Mouse (Mus musculus) cerebellum, adult 11 months (tissue): ENCODE results near the gene Stx8.
A peak's percentile ranks its signal among the peaks of the same experiment; 100 is the strongest.

Experiments
- DNase-seq: peaks from one replicate; pipeline ENCODE4 v3.0.0; 2022

The Stx8 gene

GRCm38 (mm10) chr11:68203658-68204315 is 237.8 kb downstream of the Stx8 start:
- DNase-seq = no peak

DNA sequence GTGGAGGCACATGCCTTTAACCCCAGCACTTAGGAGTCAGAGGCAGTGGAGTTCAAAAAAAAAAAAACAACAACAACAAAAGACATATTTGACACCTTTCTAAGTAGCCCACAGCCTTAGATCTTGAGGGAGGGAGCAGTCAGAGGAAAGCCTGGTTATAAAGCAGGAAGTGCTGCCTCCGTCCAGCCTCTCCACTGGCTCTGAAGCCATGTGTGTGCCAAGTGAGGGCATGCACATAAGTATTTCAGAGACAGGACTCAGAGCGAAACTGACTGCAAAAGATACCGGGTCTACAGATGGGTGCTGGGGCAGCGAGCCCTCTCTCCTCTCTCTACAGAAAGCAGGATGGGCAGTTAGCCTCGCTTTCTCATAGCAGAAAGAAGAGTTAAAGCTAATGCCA is 238.4 kb downstream of the Stx8 start:
- no peak for DNase-seq

GRCm38 (mm10) chr11:68205572-68206229 is 239.7 kb downstream of the Stx8 start:
- DNase-seq = no peak

GRCm38 (mm10) chr11:68208023-68208422 is 242.0 kb downstream of the Stx8 start:
- no peak for DNase-seq

- DNase-seq = no peak
These were observed 242.6 kb downstream of the Stx8 start for GRCm38 (mm10) chr11:68208582-68208981.

DNA sequence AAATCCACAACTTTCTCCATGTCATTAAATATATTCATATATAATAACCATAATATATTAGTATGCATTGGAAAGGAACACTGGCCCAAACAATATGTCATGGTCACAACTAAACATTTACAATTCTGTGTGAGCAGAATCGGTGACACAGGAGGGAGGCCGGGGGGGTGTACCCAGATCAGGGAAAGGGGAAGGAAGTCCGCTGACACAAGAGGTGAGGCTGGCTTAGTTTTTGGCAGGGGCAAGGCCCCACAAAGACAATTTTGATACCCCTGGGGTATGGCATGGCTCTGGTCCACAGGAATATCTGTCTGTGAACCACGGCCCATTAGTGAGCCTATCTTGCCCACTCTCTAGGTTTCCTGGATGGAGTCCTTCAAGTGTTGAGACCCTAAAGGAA is 243.5 kb downstream of the Stx8 start:
- DNase-seq = no peak

DNA sequence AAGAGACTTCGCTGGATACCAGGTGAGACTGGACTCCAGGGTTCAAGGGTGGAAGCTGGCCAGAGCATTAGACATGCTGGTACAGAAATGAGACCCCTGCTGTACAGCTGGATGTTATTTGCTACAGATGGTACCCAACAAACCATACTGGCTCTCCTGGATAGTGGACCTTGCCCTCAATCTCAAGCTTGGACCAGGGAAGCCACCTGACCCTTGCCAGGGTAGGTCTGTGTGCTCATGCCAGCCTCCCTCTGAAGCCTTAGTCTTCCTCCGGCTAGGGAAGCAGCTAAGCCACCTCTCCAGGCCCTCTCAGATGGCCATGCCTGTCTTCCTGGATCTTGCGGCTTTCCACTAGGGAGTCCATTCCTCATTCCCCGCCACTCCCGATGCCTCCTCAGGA is 244.7 kb downstream of the Stx8 start:
- DNase-seq = no peak

- DNase-seq = no peak
These were observed 246.1 kb downstream of the Stx8 start for GRCm38 (mm10) chr11:68211924-68212578.

DNA sequence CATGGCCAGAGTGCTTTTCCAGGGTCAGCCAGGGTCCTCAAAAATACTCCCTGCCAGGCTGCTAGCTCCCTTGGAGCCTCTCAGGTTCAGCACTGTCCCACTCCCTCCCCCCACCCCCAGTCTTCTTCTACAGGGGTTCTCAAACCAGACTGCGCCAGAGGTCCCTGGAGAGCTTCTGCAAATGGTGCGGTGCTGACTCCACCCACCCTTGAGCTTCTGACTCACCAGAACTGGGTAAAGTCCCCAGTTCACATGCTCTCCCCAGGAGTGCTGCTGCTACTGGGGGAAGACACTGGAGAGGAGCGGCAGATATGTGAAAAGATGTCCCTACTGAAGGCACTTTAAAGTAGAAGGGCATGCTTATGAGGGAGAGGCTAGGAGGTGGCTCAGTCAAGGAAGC is 247.9 kb downstream of the Stx8 start:
- DNase-seq = no peak

- DNase-seq = no peak
These were observed 248.7 kb downstream of the Stx8 start for GRCm38 (mm10) chr11:68214496-68215205.

GRCm38 (mm10) chr11:68215206-68215912 is 249.4 kb downstream of the Stx8 start:
- DNase-seq = no peak

DNA sequence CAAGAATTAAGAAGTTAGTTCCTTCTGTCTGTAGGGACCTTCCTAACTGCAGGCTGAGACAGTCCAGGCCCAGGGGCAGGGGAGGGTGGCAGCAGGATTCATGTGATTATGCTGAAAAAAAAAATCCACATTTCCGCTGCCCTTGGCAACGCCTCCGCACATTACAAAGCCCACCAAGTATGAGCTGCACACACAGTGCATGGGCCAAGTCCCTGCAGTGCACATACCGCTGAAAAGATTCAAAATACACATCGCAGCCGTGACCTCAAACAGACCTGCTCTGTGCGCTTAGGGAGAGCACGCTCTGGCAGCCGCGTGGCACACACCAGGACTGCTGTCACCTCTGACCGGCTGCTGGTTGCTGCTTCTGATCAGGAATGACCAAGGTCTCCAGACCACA is 250.0 kb downstream of the Stx8 start:
- no peak for DNase-seq

DNA sequence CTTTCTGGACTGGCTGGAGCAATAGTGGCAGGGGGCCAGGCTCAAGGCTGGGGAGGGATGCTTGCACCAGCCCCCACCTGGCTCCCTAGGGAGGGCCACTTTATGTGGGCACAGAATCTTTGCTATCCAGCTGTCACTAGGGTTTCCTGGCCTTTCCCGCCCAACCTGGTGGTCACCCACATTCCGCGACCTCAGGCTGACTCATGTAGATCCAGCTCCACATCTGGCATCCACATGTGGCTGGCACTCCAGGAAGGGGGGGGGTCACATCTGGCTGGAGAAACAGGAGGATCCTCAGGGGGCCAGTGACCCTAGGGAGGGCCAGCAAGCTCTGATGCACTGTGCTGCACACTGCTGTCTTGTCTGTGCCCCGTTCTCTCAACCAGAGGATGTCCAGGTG is 254.7 kb downstream of the Stx8 start:
- DNase-seq = no peak

DNA sequence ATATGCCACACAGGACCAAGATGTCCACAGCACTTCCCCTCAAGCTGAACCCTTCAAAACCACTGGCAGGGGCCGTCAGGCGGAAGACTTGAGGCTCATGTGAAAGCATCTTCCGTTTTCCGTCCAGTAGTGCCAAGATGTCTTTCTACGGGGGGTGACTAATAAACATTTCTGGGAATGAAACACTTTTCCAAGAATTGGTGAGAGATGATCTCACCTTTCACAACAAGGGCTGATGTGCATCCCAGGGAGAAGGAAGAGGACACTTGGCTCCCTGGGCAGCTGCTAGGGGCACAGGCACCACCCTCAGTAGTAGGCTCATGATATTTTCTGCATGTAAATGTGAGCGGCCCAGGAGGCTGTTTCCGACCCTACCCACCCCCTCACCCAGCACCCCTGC is 256.2 kb downstream of the Stx8 start:
- no peak for DNase-seq

GRCm38 (mm10) chr11:68223143-68223542 is 257.1 kb downstream of the Stx8 start:
- DNase-seq = no peak

DNA sequence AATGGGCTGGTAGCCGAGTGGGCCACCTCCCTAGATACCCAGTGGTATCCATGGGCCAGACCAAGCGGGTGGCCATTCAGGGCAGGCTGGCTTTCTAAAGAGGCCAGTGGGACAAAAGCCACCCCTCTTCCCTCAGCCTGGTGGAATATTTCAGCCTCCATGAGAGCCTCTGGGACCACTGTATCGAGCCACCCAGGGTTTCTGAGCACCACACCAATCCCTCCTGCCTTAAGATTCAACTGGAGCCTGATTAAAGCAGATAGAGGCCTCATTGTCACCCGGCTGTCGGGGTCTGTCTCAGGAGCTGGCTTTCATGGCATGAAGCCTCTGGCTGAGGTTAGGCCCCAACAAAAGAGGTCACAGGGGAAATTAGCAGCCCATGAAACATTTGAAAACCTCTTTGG is 260.7 kb downstream of the Stx8 start:
- no peak for DNase-seq

DNA sequence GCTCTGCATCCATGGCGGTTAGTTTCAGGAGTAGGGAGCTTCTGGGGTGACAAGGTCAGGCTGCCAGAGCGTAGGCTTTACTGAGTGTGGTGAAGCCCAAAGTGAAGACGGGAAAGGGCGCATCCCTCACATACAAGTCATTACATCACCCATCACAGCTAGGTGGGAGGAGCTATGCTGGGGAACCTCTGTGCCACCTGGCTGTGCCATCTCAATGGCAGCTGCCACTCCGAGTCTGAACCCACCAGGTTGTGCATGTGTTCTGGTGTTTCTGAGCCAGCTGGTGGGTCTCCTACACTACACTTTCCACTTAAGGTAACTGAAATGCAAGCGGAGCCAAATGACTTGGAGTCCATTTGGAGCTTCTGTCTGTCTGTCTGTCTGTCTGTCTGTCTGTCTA is 261.8 kb downstream of the Stx8 start:
- no peak for DNase-seq

- DNase-seq = no peak
These were observed 263.1 kb downstream of the Stx8 start for GRCm38 (mm10) chr11:68228941-68229665.

DNA sequence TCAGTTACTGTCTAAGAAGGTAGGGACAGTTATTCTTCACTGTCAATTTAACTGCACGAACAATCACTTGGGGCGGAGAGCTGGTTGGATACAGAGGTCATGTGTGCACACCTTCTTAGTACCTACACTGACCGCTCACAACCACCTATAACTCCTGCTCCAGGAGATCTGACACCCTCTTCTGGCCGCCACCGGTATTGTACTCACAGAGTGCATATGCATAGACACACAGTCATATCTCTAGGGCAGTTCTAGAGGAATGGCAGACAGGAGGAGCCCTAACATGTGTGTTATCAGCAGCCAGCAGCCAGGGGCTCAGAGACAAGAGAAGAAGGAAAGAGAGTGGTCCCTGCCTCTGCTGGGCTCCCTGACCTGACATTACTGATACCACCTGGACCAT is 265.6 kb downstream of the Stx8 start:
- no peak for DNase-seq

- peak; percentile 92 for DNase-seq
These were observed 267.5 kb downstream of the Stx8 start for GRCm38 (mm10) chr11:68233469-68233965.

DNA sequence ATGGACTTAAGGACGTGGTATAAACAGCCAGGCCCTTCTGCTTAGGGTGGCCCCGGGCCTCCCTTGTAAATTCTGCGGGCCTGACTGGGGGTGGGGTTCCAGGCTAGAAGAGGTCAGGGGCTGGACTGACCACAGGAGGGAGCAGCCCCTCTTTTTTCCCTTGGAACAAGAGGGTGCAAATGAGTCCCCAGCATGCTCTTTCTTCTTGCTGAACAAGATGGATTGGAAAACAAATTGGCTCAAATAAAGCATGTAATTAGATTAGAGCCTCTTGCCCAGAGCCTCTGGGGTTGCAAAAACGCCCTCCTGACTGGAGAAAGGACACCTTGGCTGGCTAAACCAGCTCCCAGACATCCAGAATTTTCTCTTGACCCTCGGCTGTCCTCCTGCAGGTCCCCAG is 273.8 kb downstream of the Stx8 start:
- no peak for DNase-seq
